Mouse (Mus musculus): ENCODE data around the gene Ccni.

Gene Ccni

GRCm38 (mm10) chr5:93136956-93137586 is 69.2 kb downstream of the Ccni start:
- DNase-seq (ENCODE audit: low read depth, low spot score) = no peak

- no peak for DNase-seq (ENCODE audit: low read depth, low spot score)
Measured at GRCm38 (mm10) chr5:93135368-93136107, 70.8 kb downstream of the Ccni start.

GRCm38 (mm10) chr5:93133445-93134244 is 72.7 kb downstream of the Ccni start:
- DNase-seq (ENCODE audit: low read depth, low spot score) = peak; percentile 65
